Mouse (Mus musculus): Measurements from ENCODE around the gene Apobec1.

- TF ChIP-seq USF1 (IDR thresholded peaks at IDR 0.05; ENCODE audit: low read depth): no peak
- TF ChIP-seq POLR2A (IDR thresholded peaks at IDR 0.05; ENCODE audit: insufficient read length, low read depth): no peak
- no peak for TF ChIP-seq POLR2AphosphoS2 (IDR thresholded peaks at IDR 0.05; ENCODE audit: insufficient read length, low read depth)
These were observed 3.0 kb downstream of the Apobec1 start for GRCm38 (mm10) chr6:122599054-122599737.

All from myocyte (in vitro differentiated cells).